Mouse (Mus musculus): ENCODE data around the gene Bex3. TPM values are rescaled to one million over a fixed set of nuclear protein-coding genes. Genes with fewer than 3 reads are reported as not detected.
"Not testable (repeated sequence)": the region's sequence is repeated elsewhere in the genome, so short reads cannot be mapped to it uniquely, and the experiment has no call there.

The Bex3 gene
- 633 and 675 TPM in 2 replicates for polyA plus RNA-seq (2016; fragmentation: Nextera tagmentation; extraction: Ambion mirVana)

- Histone ChIP-seq H3K27me3 (ENCODE audit: low read depth, poor library complexity, severe bottlenecking) (peaks cover 53% of the 10 kb centered on the region), H3K4me3 (peak within 1 kb of the TSS; percentile 52), H3K27ac (peak within 1 kb of the TSS; percentile 78), H3K36me3 (peaks cover 15% of the 10 kb centered on the region)
- not testable (repeated sequence) for DNase-seq (ENCODE audit: low spot score); H3K4me1 ChIP-seq; H3K9me3 ChIP-seq (replicated peaks)
- 77% methylated on average over 4 of the region's 30 CpGs for WGBS
Measured at GRCm38 (mm10) chrX:136269743-136270392, at the start of gene Bex3. TSS of gene Bex3 (plus strand) at chrX:136270253.

- H3K4me1 ChIP-seq: no peaks in the 10 kb centered on the region
- H3K9me3 ChIP-seq (replicated peaks): no peaks in the 10 kb centered on the region
- WGBS: 86% methylated on average over 6 of the region's 6 CpGs
- H3K36me3 ChIP-seq: no peaks in the 10 kb centered on the region
- H3K4me3 ChIP-seq: no peak overlapping the region
- DNase-seq (ENCODE audit: low spot score): no peak
- H3K27ac ChIP-seq: no peak overlapping the region
- H3K27me3 ChIP-seq (ENCODE audit: low read depth, poor library complexity, severe bottlenecking): peaks cover 62% of the 10 kb centered on the region
Measured at GRCm38 (mm10) chrX:136223714-136224113, 46.3 kb upstream of the Bex3 start.

GRCm38 (mm10) chrX:136227768-136228167, 42.3 kb upstream of the Bex3 start:
- 80% methylated on average over 5 of the region's 5 CpGs for WGBS
- no peak for DNase-seq (ENCODE audit: low spot score)
- Histone ChIP-seq H3K27me3 (ENCODE audit: low read depth, poor library complexity, severe bottlenecking) (peaks cover 66% of the 10 kb centered on the region), H3K4me3 (no peak overlapping the region), H3K27ac (no peak overlapping the region), H3K9me3 (replicated peaks) (no peaks in the 10 kb centered on the region), H3K4me1 (no peaks in the 10 kb centered on the region), H3K36me3 (no peaks in the 10 kb centered on the region)

GRCm38 (mm10) chrX:136238118-136238517, 31.9 kb upstream of the Bex3 start:
- DNase-seq (ENCODE audit: low spot score): no peak
- H3K27me3 ChIP-seq (ENCODE audit: low read depth, poor library complexity, severe bottlenecking): peaks cover 49% of the 10 kb centered on the region

GRCm38 (mm10) chrX:136243181-136243580, 26.9 kb upstream of the Bex3 start:
- H3K27ac ChIP-seq: no peak overlapping the region
- H3K27me3 ChIP-seq (ENCODE audit: low read depth, poor library complexity, severe bottlenecking): peaks cover 67% of the 10 kb centered on the region
- DNase-seq (ENCODE audit: low spot score): no peak
- no peak overlapping the region for H3K4me3 ChIP-seq
- no peaks in the 10 kb centered on the region for H3K4me1 ChIP-seq
- 89% methylated on average over 2 of the region's 2 CpGs for WGBS
- H3K9me3 ChIP-seq (replicated peaks): no peaks in the 10 kb centered on the region
- H3K36me3 ChIP-seq: peaks cover 17% of the 10 kb centered on the region

More at GRCm38 (mm10) chrX:136238118-136238517, 31.9 kb upstream of the Bex3 start:
- Histone ChIP-seq H3K27ac (no peak overlapping the region), H3K36me3 (no peaks in the 10 kb centered on the region), H3K4me1 (no peaks in the 10 kb centered on the region), H3K9me3 (replicated peaks) (no peaks in the 10 kb centered on the region), H3K4me3 (no peak overlapping the region)
- WGBS: 58% methylated on average over 3 of the region's 3 CpGs

GRCm38 (mm10) chrX:136244574-136245229, 25.4 kb upstream of the Bex3 start, which contains the start of gene Tceal9:
TSS of gene Tceal9 (plus strand) at chrX:136245079.
- 15% methylated on average over 20 of the region's 20 CpGs for WGBS
- H3K4me1 ChIP-seq: no peaks in the 10 kb centered on the region
- peak within 1 kb of the TSS; percentile 61 for H3K4me3 ChIP-seq
- peak within 1 kb of the TSS; percentile 88 for H3K27ac ChIP-seq
- no peaks in the 10 kb centered on the region for H3K9me3 ChIP-seq (replicated peaks)
- peak; percentile 75 for DNase-seq (ENCODE audit: low spot score)
- H3K27me3 ChIP-seq (ENCODE audit: low read depth, poor library complexity, severe bottlenecking): peaks cover 71% of the 10 kb centered on the region
- H3K36me3 ChIP-seq: peaks cover 17% of the 10 kb centered on the region

- peak; percentile 54 for DNase-seq (ENCODE audit: low spot score)
- peak overlapping the region; percentile 88 for H3K27ac ChIP-seq
- 11% methylated on average over 15 of the region's 15 CpGs for whole genome bisulfite sequencing
- no peaks in the 10 kb centered on the region for H3K9me3 ChIP-seq (replicated peaks)
- H3K4me3 ChIP-seq: peak overlapping the region; percentile 61
- H3K27me3 ChIP-seq (ENCODE audit: low read depth, poor library complexity, severe bottlenecking): peaks cover 80% of the 10 kb centered on the region
- no peaks in the 10 kb centered on the region for H3K4me1 ChIP-seq
- H3K36me3 ChIP-seq: peaks cover 17% of the 10 kb centered on the region
Measured at GRCm38 (mm10) chrX:136245521-136246071, 24.5 kb upstream of the Bex3 start.

- no peak for DNase-seq (ENCODE audit: low spot score)
- H3K4me1 ChIP-seq: no peaks in the 10 kb centered on the region
- H3K27me3 ChIP-seq (ENCODE audit: low read depth, poor library complexity, severe bottlenecking): peaks cover 83% of the 10 kb centered on the region
Measured at GRCm38 (mm10) chrX:136248811-136249210, 21.2 kb upstream of the Bex3 start.

GRCm38 (mm10) chrX:136249671-136250070, 20.4 kb upstream of the Bex3 start:
- Histone ChIP-seq H3K36me3 (peaks cover 17% of the 10 kb centered on the region), H3K4me1 (no peaks in the 10 kb centered on the region), H3K27ac (no peak overlapping the region), H3K27me3 (ENCODE audit: low read depth, poor library complexity, severe bottlenecking) (peaks cover 85% of the 10 kb centered on the region), H3K9me3 (replicated peaks) (no peaks in the 10 kb centered on the region), H3K4me3 (no peak overlapping the region)
- 81% methylated on average over 7 of the region's 7 CpGs for WGBS
- DNase-seq (ENCODE audit: low spot score): no peak

More at GRCm38 (mm10) chrX:136248811-136249210, 21.2 kb upstream of the Bex3 start:
- Histone ChIP-seq H3K9me3 (replicated peaks) (no peaks in the 10 kb centered on the region), H3K36me3 (peaks cover 17% of the 10 kb centered on the region), H3K27ac (no peak overlapping the region), H3K4me3 (no peak overlapping the region)
- WGBS: 82% methylated on average over 6 of the region's 6 CpGs

- Histone ChIP-seq H3K27me3 (ENCODE audit: low read depth, poor library complexity, severe bottlenecking) (peaks cover 74% of the 10 kb centered on the region), H3K4me3 (no peak overlapping the region), H3K4me1 (no peaks in the 10 kb centered on the region), H3K27ac (no peak overlapping the region), H3K9me3 (replicated peaks) (no peaks in the 10 kb centered on the region), H3K36me3 (peaks cover 10% of the 10 kb centered on the region)
- no peak for DNase-seq (ENCODE audit: low spot score)
- 46% methylated on average over 6 of the region's 6 CpGs for WGBS
Measured at GRCm38 (mm10) chrX:136252023-136252729, 17.9 kb upstream of the Bex3 start.

- H3K27me3 ChIP-seq (ENCODE audit: low read depth, poor library complexity, severe bottlenecking): peaks cover 66% of the 10 kb centered on the region
- H3K4me1 ChIP-seq: peaks cover 7% of the 10 kb centered on the region; the same call in 1 of the 2 replicates
- peaks cover 15% of the 10 kb centered on the region for H3K36me3 ChIP-seq
- H3K27ac ChIP-seq: no peak overlapping the region
- H3K4me3 ChIP-seq: no peak overlapping the region
- WGBS: 72% methylated on average over 5 of the region's 5 CpGs
- no peaks in the 10 kb centered on the region for H3K9me3 ChIP-seq (replicated peaks)
- no peak for DNase-seq (ENCODE audit: low spot score)
Measured at GRCm38 (mm10) chrX:136267720-136268119, 2.3 kb upstream of the Bex3 start.

- H3K4me3 ChIP-seq: no peak overlapping the region
- peaks cover 62% of the 10 kb centered on the region for H3K27me3 ChIP-seq (ENCODE audit: low read depth, poor library complexity, severe bottlenecking)
- H3K4me1 ChIP-seq: peaks cover 7% of the 10 kb centered on the region; the same call in 1 of the 2 replicates
- no peak for DNase-seq (ENCODE audit: low spot score)
- no peak overlapping the region for H3K27ac ChIP-seq
- peaks cover 15% of the 10 kb centered on the region for H3K36me3 ChIP-seq
- H3K9me3 ChIP-seq (replicated peaks): no peaks in the 10 kb centered on the region
- 50% methylated on average over 4 of the region's 4 CpGs for WGBS
Measured at GRCm38 (mm10) chrX:136268173-136268572, 1.9 kb upstream of the Bex3 start.

Data from limb, embryonic 10.5 days (tissue).